Comparison of ENCODE assay signal across 17 mouse cellular contexts in the genomic region with DNA sequence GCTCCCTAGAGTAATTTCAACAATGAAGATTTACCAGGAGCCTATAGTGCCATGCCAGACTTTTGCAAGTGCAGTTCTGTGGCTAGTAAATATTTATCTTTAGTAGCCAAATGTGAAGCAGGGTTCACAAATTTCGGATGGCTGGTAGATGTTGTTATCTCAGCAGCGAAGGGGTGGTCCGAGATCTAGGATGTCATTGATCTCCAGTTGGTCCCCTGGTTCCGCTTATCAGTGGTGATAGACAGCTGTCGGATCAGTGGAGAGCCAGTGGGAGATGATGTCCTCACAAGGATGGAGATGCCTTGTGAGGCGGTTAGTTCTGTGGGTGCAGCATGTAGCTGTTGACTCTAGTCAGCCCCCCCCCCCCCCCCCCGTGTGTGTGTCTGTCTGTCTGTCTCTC.
DNase-seq lines count a peak whose midpoint lies in the region.
"Had no signal": no experiment of that assay in that cellular context is flagged by ENCODE, and none has a peak within 500 bp of the region (broad histone marks: within the 10 kb centered on the region; RNA-seq: fewer than 3 reads in every experiment).

No protein-coding gene starts in this region.

- H3K36me3 ChIP-seq in heart, embryonic 10.5 days = peaks cover 10% of the 10 kb centered on the region; the same call in 1 of the 2 replicates

- peaks cover 29% of the 10 kb centered on the region for H3K4me1 ChIP-seq in heart, embryonic 10.5 days

- H3K27ac ChIP-seq in heart, embryonic 10.5 days = no peak overlapping the region

- H3K27me3 ChIP-seq in heart, embryonic 10.5 days (ENCODE audit: insufficient read depth, poor library complexity, severe bottlenecking) = no peaks in the 10 kb centered on the region
- H3K27me3 ChIP-seq: CH12.LX, Patski had no signal

- no peak overlapping the region for H3K4me3 ChIP-seq in heart, embryonic 10.5 days

- 39% methylated on average over 7 of the region's 7 CpGs for WGBS in heart, embryonic 10.5 days

- peak; percentile 82 for DNase-seq in heart, adult 11 months
- no peak for DNase-seq in heart, adult 8-10 months (ENCODE audit: low spot score)
- DNase-seq in heart, embryonic 10.5 days (ENCODE audit: low spot score) = peak; percentile 31
- no peak for DNase-seq in heart, adult 9 months (ENCODE audit: low spot score in 2 of 2)
- DNase-seq: adrenal gland, adult 2 months; adrenal gland, adult 8-10 months; adrenal gland, postnatal 10 days; adrenal gland, postnatal 14 days; adrenal gland, postnatal 25 days; adrenal gland, postnatal 36 days; B cell, adult 2 months; cerebellum, adult 11 months; cerebellum, adult 11-12 months; cerebellum, adult 18-20 months had no signal

- H3K9me3 ChIP-seq in heart, embryonic 10.5 days = no peaks in the 10 kb centered on the region
- H3K9me3 ChIP-seq: G1E had no signal

Comparison
In these comparisons a context has a peak if more than half of its experiments do, and no peak if none do; other contexts are left out.
1. DNase-seq: peak in heart, adult 11 months (single experiment) and heart, embryonic 10.5 days (single experiment); none in heart, adult 8-10 months (single experiment) and heart, adult 9 months (0 of 2).